Mouse (Mus musculus): ENCODE results near the gene Dppa4.

Gene Dppa4

DNA sequence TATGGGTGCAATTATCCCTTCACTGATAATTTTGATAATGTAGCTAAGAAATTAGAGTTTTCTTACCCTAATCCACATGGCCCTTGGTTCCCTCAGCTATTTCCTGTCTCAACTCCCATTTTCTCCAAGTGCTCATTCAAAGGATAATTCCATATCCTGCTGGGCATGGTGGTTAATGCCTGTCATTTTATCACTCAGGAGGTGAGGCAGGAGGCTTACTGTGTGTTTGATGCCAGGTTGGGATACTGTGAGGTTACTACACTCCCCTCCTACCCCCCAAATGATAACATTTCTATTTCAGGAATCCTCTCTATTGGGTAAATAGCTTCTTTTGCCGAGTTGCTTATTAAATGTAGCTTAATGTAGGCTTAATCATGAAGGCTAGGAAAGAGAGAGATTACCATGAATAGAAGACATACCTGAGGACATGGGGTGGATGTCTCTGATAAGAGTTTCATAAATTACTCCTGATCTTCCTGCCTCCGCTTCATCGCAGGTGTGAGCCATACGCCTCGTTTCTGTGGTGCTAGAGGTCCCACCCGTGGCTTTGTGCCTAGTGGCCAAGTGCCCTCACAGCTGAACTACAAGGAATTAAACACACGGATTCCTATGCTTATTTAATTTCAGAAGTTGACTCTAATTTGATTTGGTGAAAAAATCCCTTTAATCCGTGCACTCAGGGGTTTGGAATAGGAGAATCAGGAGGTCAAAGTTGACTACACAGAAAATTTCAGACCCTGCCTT lies 40.2 kb downstream of the Dppa4 start:
- DNase-seq (ENCODE audit: low read depth in 2 of 2, low spot score in 2 of 2) = no peak

DNA sequence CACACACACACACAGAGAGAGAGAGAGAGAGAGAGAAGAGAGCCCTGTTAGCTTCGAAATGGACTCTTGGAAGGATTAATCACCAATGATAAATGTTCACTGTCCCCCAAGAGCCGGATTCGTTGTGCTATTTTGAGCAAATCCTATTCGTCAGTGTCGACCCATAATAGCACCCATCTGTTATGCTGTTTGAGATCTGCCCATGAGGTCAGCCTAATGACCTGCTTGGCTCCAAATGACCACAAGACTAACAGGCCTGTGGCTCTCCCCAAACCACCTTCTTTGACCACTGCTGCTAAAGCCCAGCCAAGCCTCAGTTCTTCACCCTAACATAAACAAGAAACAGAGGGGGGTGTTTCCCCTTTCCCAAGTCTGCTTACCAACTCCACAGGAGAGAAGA lies 43.4 kb downstream of the Dppa4 start:
- DNase-seq (ENCODE audit: low read depth in 2 of 2, low spot score in 2 of 2) = no peak

DNA sequence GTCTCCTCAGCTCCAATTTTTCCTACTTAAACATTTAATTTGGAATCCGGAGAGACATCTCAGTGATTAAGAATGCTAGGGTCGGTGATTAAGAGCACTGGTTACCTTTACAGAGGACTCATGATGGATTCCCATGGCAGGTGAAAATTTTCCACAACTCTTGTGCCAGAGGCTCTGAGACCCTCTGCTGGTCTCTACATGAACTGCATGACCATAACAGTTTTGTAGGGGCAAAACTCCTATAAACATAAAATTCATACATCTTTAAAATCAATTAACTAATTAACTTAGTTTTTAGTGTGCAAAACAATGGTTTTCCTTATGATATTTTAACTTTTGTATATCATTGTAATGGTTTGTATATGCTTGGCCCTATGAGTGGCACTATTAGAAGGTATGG lies 44.9 kb downstream of the Dppa4 start:
- DNase-seq (ENCODE audit: low read depth in 2 of 2, low spot score in 2 of 2) = no peak

DNA sequence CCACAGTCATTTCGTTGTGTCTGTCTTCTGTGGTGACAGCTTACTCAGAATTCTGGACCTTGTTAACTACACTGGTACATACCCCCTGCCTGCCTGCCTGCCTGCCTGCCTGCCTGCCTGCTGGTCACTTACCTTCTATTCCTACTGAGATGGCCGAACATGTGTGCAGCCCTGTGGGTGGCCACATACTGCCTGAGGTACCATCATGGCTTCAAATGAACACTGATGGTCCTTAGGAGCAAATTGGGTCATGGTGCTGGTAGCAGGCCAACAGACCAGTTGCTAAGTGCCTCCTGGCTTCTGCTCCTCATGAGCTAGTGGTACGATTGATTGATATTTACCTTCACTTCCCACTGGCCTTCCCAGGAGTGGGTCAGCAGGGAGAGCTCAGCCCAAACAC lies 48.3 kb downstream of the Dppa4 start:
- DNase-seq (ENCODE audit: low read depth in 2 of 2, low spot score in 2 of 2) = no peak

DNA sequence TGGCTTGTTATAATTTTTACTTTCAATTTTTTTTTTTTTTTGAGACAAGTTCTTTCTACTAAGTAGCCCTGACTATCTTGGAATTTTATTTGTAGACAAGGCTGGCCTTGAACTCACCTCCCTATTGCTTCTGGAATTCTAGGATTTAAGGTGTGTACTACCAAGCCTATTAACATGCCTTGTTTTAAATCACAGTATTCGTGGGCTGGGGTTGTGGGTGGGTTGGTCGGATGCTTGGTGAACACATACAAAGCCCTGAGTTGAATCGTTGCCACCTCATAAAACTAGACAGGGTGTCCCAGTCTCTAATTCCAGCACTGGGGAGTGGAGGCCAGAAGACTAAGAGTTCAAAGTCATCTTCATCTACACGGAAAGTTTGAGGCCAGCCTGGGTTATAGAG lies 51.8 kb downstream of the Dppa4 start:
- DNase-seq (ENCODE audit: low read depth in 2 of 2, low spot score in 2 of 2) = no peak
